Mouse (Mus musculus) liver, embryonic 12.5 days (tissue): ENCODE measurements around the gene Spata18. TPM values are rescaled to one million over a fixed set of nuclear protein-coding genes. Genes with fewer than 3 reads are reported as not detected.

Source experiments
- ATAC-seq: fragments of 200-750 bp; cut with Nextera tagmentation; 2 replicates; pipeline ENCODE4 v1.8.0; 2017; ENCODE audit warnings: moderate number of reproducible peaks, mild to moderate bottlenecking, moderate library complexity
- H3K27ac ChIP-seq: fragments of 300-500 bp; sonication (generic); 2 replicates; pipeline ENCODE4 v1.5.1; 2016; ENCODE audit warnings: mild to moderate bottlenecking
- H3K27me3 ChIP-seq: fragments of 300-500 bp; sonication (generic); replicated peaks from 2 replicates; pipeline ENCODE4 v1.6.1; 2016; ENCODE audit warnings: mild to moderate bottlenecking, moderate library complexity
- H3K36me3 ChIP-seq: fragments of 300-500 bp; sonication (generic); 2 replicates; pipeline ENCODE4 v1.6.1; 2016; ENCODE audit warnings: mild to moderate bottlenecking, moderate library complexity
- H3K4me1 ChIP-seq: fragments of 300-500 bp; sonication (generic); 2 replicates; pipeline ENCODE4 v1.6.1; 2016
- H3K4me2 ChIP-seq: fragments of 300-500 bp; sonication (generic); 2 replicates; pipeline ENCODE4 v1.6.1; 2016; ENCODE audit warnings: mild to moderate bottlenecking, moderate library complexity
- H3K4me3 ChIP-seq: fragments of 300-500 bp; sonication (generic); 2 replicates; pipeline ENCODE4 v1.5.1; 2016; ENCODE audit warnings: mild to moderate bottlenecking, moderate library complexity
- H3K9ac ChIP-seq: fragments of 300-500 bp; sonication (generic); 2 replicates; pipeline ENCODE4 v1.6.1; 2016; ENCODE audit warnings: mild to moderate bottlenecking, moderate library complexity
- H3K9me3 ChIP-seq: fragments of 300-500 bp; sonication (generic); replicated peaks from 2 replicates; pipeline ENCODE4 v1.6.1; 2016; ENCODE audit warnings: mild to moderate bottlenecking, moderate library complexity
- WGBS: fragments of 180-500 bp; shearing (Covaris S2); methylation state at CpG from one replicate; pipeline ENCODE4 v1.1.7; 2016; ENCODE audit not compliant: insufficient replicate concordance; 5-methylcytosine and 5-hydroxymethylcytosine counted together
- polyA plus RNA-seq: library from polyadenylated mRNA; unstranded; fragments of >200 nt; fragmentation: Nextera tagmentation; extraction: Ambion mirVana; gene quantifications from 2 replicates; pipeline ENCODE4 v1.2.1, GENCODE M21; 2016

Spata18 gene
- polyA plus RNA-seq, 1 experiment from 2014 or later: not detected

DNA sequence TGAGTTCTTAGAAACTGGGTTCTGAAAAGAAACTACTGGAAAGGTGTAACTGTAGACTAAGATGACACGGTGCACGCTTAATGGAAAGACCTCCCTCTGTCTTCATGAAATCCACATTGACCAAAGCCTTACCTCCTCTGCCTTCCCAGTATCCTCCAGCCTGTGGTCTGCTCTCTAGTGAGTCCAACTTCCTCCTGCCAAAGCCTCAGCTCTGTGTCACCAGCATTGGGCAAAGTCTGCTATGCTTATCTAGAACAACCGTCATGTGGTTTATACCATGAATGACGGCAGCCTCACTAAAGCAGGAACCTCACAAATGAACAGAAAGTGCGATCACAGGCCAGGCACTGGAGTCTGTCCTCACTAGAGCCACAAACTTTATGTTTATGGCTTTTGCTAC, 21.0 kb upstream of the Spata18 start:
- H3K9ac ChIP-seq: no peak overlapping the region
- WGBS: 21% methylated on average over 5 of the region's 5 CpGs
- H3K27ac ChIP-seq: no peak overlapping the region
- H3K4me1 ChIP-seq: peaks cover 19% of the 10 kb centered on the region
- no peak overlapping the region for H3K4me3 ChIP-seq
- no peaks in the 10 kb centered on the region for H3K36me3 ChIP-seq
- ATAC-seq: peak; percentile 65
- H3K4me2 ChIP-seq: peak overlapping the region; percentile 27
- no peaks in the 10 kb centered on the region for H3K9me3 ChIP-seq
- H3K27me3 ChIP-seq: no peaks in the 10 kb centered on the region

GRCm38 (mm10) chr5:73631001-73631558, 20.1 kb upstream of the Spata18 start:
- H3K27ac ChIP-seq: no peak overlapping the region
- H3K4me2 ChIP-seq: no peak overlapping the region
- H3K4me3 ChIP-seq: no peak overlapping the region
- no peak overlapping the region for H3K9ac ChIP-seq
- no peak for ATAC-seq
- WGBS: 53% methylated on average over 10 of the region's 10 CpGs
- H3K27me3 ChIP-seq: no peaks in the 10 kb centered on the region
- H3K9me3 ChIP-seq: no peaks in the 10 kb centered on the region
- no peaks in the 10 kb centered on the region for H3K36me3 ChIP-seq
- H3K4me1 ChIP-seq: peaks cover 19% of the 10 kb centered on the region

DNA sequence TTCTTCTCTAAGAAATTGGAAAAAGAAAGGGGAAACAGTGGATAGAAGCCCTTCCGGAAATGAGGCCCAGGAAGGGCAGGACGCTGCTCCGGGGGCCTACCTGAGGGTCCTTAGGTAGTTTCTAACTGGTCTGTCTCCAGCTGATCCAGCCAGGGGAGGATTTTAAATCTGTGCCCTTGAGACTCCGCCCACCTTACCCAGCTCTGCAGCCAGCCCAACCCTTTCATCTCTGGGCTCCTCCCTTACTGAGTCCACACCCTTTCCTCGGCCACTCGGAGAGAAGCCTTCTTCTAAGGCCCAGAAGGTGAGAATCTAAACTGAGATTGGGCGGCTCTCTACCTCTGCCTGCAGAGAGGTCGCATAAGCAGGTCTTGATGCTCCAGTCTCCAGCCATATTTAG, 18.9 kb upstream of the Spata18 start, which contains the start of gene Lrrc66:
Gene Lrrc66, minus strand, starts transcription at position 236 of the 400 bp plus-strand sequence.
- no peak for ATAC-seq
- no peak within 1 kb of the TSS for H3K4me2 ChIP-seq
- no peaks in the 10 kb centered on the region for H3K36me3 ChIP-seq
- 53% methylated on average over 8 of the region's 8 CpGs for WGBS
- no peaks in the 10 kb centered on the region for H3K9me3 ChIP-seq
- H3K4me1 ChIP-seq: peaks cover 19% of the 10 kb centered on the region
- no peak within 1 kb of the TSS for H3K27ac ChIP-seq
- no peak within 1 kb of the TSS for H3K4me3 ChIP-seq
- H3K27me3 ChIP-seq: no peaks in the 10 kb centered on the region
- no peak within 1 kb of the TSS for H3K9ac ChIP-seq

DNA sequence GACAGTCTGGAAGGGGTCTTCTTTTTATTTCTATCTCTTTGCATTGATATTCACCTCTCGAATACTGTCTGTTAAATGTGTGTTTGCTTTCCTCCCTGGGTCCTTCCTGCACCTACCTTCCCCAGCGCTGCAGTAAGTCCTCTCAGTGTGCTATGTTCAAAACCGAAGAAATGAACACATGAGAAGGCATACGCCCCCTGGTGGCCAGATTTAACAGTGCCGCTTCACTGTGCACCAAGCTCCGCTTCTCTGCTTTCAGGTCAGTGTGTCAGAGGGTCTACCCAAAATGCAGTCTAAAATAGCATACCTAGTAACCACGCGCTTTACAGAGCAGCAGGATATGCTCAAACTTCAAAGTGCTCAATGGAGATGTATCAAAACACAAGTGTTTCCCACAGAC, 18.0 kb upstream of the Spata18 start:
- Histone ChIP-seq H3K4me3 (no peak overlapping the region), H3K9me3 (no peaks in the 10 kb centered on the region), H3K36me3 (no peaks in the 10 kb centered on the region), H3K9ac (no peak overlapping the region), H3K27ac (no peak overlapping the region), H3K4me2 (no peak overlapping the region), H3K27me3 (no peaks in the 10 kb centered on the region), H3K4me1 (peaks cover 19% of the 10 kb centered on the region)
- ATAC-seq: no peak
- 39% methylated on average over 8 of the region's 8 CpGs for WGBS

GRCm38 (mm10) chr5:73637337-73638107, 13.7 kb upstream of the Spata18 start:
- Histone ChIP-seq H3K27me3 (no peaks in the 10 kb centered on the region), H3K36me3 (no peaks in the 10 kb centered on the region), H3K9me3 (no peaks in the 10 kb centered on the region), H3K4me2 (no peak overlapping the region; the same call in 1 of the 2 replicates), H3K4me1 (no peaks in the 10 kb centered on the region), H3K9ac (no peak overlapping the region), H3K27ac (no peak overlapping the region), H3K4me3 (no peak overlapping the region)
- 39% methylated on average over 8 of the region's 8 CpGs for WGBS
- ATAC-seq: no peak

DNA sequence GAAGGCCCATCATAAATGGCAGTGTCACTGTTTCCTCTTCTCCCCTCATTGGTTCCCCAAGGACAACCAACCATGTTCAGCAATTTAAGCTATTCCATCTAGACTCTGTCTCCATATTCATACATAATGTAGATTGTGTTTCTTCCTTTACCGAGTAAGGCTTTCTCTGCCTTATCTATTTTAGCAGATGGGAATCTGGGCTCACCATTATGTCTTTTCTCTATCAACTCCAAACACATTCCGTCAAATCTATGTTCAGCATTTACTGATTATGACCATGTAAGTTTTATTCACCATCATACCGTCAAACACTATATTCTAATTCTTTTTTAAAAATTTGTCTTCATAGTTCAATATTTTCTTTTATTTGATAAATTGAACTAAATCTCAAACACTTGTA, 10.1 kb upstream of the Spata18 start:
- Histone ChIP-seq H3K4me1 (no peaks in the 10 kb centered on the region), H3K36me3 (no peaks in the 10 kb centered on the region), H3K9ac (no peak overlapping the region), H3K27ac (no peak overlapping the region), H3K4me2 (no peak overlapping the region), H3K27me3 (peaks cover 9% of the 10 kb centered on the region), H3K4me3 (no peak overlapping the region), H3K9me3 (no peaks in the 10 kb centered on the region)
- no peak for ATAC-seq
- 55% methylated on average over 3 of the region's 3 CpGs for WGBS

DNA sequence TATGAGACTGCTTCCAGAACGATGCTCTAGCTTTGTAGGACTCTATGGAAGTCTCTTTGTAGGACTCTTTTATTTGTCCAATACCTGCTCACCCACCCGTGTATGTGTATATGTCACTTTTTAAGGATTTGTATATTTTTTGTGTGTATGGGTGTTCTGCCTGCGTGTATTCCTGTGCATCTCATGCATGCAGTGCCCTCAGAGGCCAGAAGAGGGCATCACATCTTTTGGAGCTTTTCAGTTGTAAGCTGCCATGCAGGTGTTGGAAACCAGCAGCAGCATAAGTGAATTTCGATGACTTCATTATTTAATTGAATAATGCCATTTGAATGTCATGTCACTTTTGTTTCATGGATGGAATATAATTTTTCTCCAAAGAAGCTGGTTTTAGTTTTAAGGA, 9.1 kb upstream of the Spata18 start:
- Histone ChIP-seq H3K4me1 (peaks cover 5% of the 10 kb centered on the region; the same call in 1 of the 2 replicates), H3K9ac (no peak overlapping the region), H3K9me3 (no peaks in the 10 kb centered on the region), H3K36me3 (no peaks in the 10 kb centered on the region), H3K27ac (no peak overlapping the region), H3K27me3 (peaks cover 19% of the 10 kb centered on the region), H3K4me3 (no peak overlapping the region), H3K4me2 (no peak overlapping the region)
- WGBS: 71% methylated on average over 4 of the region's 4 CpGs
- no peak for ATAC-seq

DNA sequence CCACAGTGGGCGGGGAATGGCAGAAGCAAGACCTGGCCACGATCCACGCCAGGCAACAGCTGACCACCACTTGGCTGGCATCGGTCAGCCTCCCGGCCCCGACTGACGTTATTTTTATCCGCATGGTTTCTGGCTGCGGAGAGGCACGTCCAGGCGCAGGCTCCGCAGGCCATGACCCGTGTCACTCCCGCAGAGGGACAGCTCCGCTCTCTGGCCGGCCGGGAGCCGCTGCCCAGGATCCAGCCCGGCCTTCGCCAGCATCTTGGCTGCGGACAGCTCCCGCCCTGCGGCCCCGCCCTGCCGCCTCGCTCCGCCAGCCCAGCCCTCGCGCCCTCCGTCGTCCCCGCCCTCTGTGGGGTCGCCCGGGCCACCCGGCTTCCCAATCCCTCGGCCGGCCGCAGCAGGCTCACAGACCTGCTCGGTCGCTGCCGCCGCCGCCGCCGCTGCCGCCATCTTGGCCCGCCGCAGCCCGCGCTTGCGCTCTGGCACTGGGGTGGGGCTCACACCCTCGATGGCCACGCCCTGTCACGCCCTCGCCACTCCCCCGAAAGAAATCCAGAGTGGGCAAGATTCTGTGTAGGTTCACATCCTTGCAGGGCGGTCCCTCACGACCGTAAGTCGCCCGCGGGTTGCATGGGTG, 3.8 kb upstream of the Spata18 start, which contains the start of gene Sgcb:
Gene Sgcb, minus strand, starts transcription at position 530 of the 640 bp plus-strand sequence.
- WGBS: under 1% methylated on average over 62 of the region's 62 CpGs
- H3K36me3 ChIP-seq: no peaks in the 10 kb centered on the region
- H3K9ac ChIP-seq: peak within 1 kb of the TSS; percentile 57
- peaks cover 27% of the 10 kb centered on the region for H3K4me1 ChIP-seq
- H3K4me2 ChIP-seq: peak within 1 kb of the TSS; percentile 80
- peak; percentile 70 for ATAC-seq
- H3K9me3 ChIP-seq: no peaks in the 10 kb centered on the region
- H3K27ac ChIP-seq: no peak within 1 kb of the TSS
- peak within 1 kb of the TSS; percentile 69 for H3K4me3 ChIP-seq
- H3K27me3 ChIP-seq: peaks cover 72% of the 10 kb centered on the region

GRCm38 (mm10) chr5:73650365-73650964, 714 bp upstream of the Spata18 start:
- no peaks in the 10 kb centered on the region for H3K36me3 ChIP-seq
- peak overlapping the region; percentile 54 for H3K4me3 ChIP-seq

GRCm38 (mm10) chr5:73651855-73652201, 649 bp downstream of the Spata18 start:
- Histone ChIP-seq H3K9ac (no peak overlapping the region), H3K4me1 (peaks cover 25% of the 10 kb centered on the region), H3K27ac (no peak overlapping the region), H3K36me3 (no peaks in the 10 kb centered on the region), H3K27me3 (peaks cover 81% of the 10 kb centered on the region), H3K9me3 (no peaks in the 10 kb centered on the region), H3K4me2 (peak overlapping the region; percentile 80), H3K4me3 (peak overlapping the region; percentile 54)
- 3% methylated on average over 4 of the region's 4 CpGs for WGBS
- ATAC-seq: no peak

More at GRCm38 (mm10) chr5:73650365-73650964, 714 bp upstream of the Spata18 start:
- H3K27ac ChIP-seq: no peak overlapping the region
- no peak overlapping the region for H3K9ac ChIP-seq
- no peak for ATAC-seq
- under 1% methylated on average over 15 of the region's 15 CpGs for WGBS
- no peaks in the 10 kb centered on the region for H3K9me3 ChIP-seq
- H3K27me3 ChIP-seq: peaks cover 94% of the 10 kb centered on the region
- H3K4me1 ChIP-seq: peaks cover 27% of the 10 kb centered on the region
- H3K4me2 ChIP-seq: peak overlapping the region; percentile 80

DNA sequence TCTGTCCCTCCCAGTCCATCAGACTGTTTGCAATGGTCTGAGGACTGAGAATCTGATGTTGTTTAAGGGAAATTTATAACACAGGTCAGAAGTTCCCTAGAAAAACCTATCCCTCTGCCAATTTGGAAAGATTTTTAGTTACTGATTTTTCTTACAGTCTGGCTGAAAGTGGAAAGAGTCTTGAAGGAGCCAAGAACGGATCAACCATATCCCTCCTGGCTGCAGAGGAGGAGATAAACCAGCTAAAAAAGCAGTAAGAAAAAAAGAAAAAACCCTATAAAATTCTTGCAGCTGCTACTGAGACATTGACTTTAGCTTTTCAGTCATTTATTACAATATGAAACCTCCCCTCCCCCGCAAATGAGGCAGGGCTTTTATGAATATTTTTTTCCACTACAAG, 15.5 kb downstream of the Spata18 start:
- Histone ChIP-seq H3K4me3 (no peak overlapping the region), H3K27ac (no peak overlapping the region), H3K27me3 (peaks cover 12% of the 10 kb centered on the region; the same call in 1 of the 2 replicates), H3K4me2 (no peak overlapping the region), H3K9ac (no peak overlapping the region), H3K4me1 (no peaks in the 10 kb centered on the region), H3K9me3 (no peaks in the 10 kb centered on the region), H3K36me3 (no peaks in the 10 kb centered on the region)
- WGBS: 61% methylated on average over 2 of the region's 2 CpGs
- no peak for ATAC-seq

- no peak for ATAC-seq
- peaks cover 12% of the 10 kb centered on the region; the same call in 1 of the 2 replicates for H3K27me3 ChIP-seq
- no peaks in the 10 kb centered on the region for H3K4me1 ChIP-seq
- 58% methylated on average over 2 of the region's 2 CpGs for WGBS
- no peaks in the 10 kb centered on the region for H3K9me3 ChIP-seq
- H3K27ac ChIP-seq: no peak overlapping the region
- H3K9ac ChIP-seq: no peak overlapping the region
- no peak overlapping the region for H3K4me3 ChIP-seq
- no peak overlapping the region for H3K4me2 ChIP-seq
- no peaks in the 10 kb centered on the region for H3K36me3 ChIP-seq
These were observed 16.7 kb downstream of the Spata18 start for GRCm38 (mm10) chr5:73667877-73668276.
